Mouse (Mus musculus) lung, adult 2 months (tissue): ENCODE data around the gene Il1b.

Experiments used
- CTCF ChIP-seq: fragments of 200-500 bp; IDR thresholded peaks from 2 replicates; pipeline ENCODE4 v1.5.1; 2011; ENCODE audit warnings: mild to moderate bottlenecking, low read length, control low read depth; ENCODE audit not compliant: insufficient read depth
- POLR2A ChIP-seq: fragments of 200-500 bp; IDR thresholded peaks from 2 replicates; pipeline ENCODE4 v1.6.1; 2011; ENCODE audit warnings: low read depth, mild to moderate bottlenecking, control low read depth, low read length, borderline replicate concordance; ENCODE audit errors: extremely low read depth

- TF ChIP-seq CTCF (no peak), POLR2A (no peak)
Observed at GRCm38 (mm10) chr2:129333471-129333870, 37.5 kb downstream of the Il1b start.
